Mouse (Mus musculus) CH12.LX (cell line): Measurements from ENCODE around the gene Mrpl40. TPM values are rescaled to one million over a fixed set of nuclear protein-coding genes. Genes with fewer than 3 reads are reported as not detected.

Experiments used
- DNase-seq: peaks from one replicate; pipeline ENCODE4 v3.0.0-alpha.2; 2013; ENCODE audit errors: extremely low read depth
- H3K27ac ChIP-seq: 2 replicates; pipeline ENCODE4 v1.5.1; 2012; ENCODE audit warnings: low read depth, mild to moderate bottlenecking, control low read depth, moderate library complexity; ENCODE audit not compliant: insufficient read depth
- H3K27me3 ChIP-seq: replicated peaks from 2 replicates; pipeline ENCODE3; 2012; ENCODE audit warnings: inconsistent platforms
- H3K36me3 ChIP-seq, 2 experiments: replicated peaks in 1 of 2; 2 replicates each; pipeline versions ENCODE3 to v1.6.1; 2012; ENCODE audit warnings: inconsistent platforms in 1 of 2, low read length in 1 of 2, mild to moderate bottlenecking in 1 of 2, mixed read lengths in 1 of 2, moderate library complexity in 1 of 2; ENCODE audit not compliant: control insufficient read depth in 1 of 2, insufficient read depth in 1 of 2
- H3K4me1 ChIP-seq, 2 experiments: 2 replicates each; pipeline ENCODE4 v1.6.1; 2012; ENCODE audit warnings: inconsistent platforms in 1 of 2, moderate library complexity in 1 of 2; ENCODE audit not compliant: insufficient read depth in 2 of 2, control insufficient read depth in 1 of 2
- H3K4me2 ChIP-seq: 2 replicates; pipeline ENCODE4 v1.6.1; 2012; ENCODE audit warnings: low read depth, mild to moderate bottlenecking, control low read depth; ENCODE audit not compliant: poor library complexity, insufficient read depth, severe bottlenecking
- H3K4me3 ChIP-seq, 3 experiments: fragments of 150-350 bp in 1 of 3; sonication (generic) in 1 of 3; replicated peaks in 1 of 3; 2 replicates each; pipeline versions ENCODE3 to v1.5.1; 2011 to 2012; ENCODE audit warnings: low read depth in 2 of 3, low read length in 2 of 3, mild to moderate bottlenecking in 2 of 3, moderate library complexity in 2 of 3, control low read depth in 1 of 3, improper control_type of control experiment in 1 of 3, inconsistent platforms in 1 of 3, mixed read lengths in 1 of 3; ENCODE audit not compliant: poor library complexity in 1 of 3
- H3K79me2 ChIP-seq: replicated peaks from 2 replicates; pipeline ENCODE4 v1.6.1; 2012; ENCODE audit warnings: mild to moderate bottlenecking, moderate library complexity; ENCODE audit not compliant: control insufficient read depth, poor library complexity, insufficient read depth, severe bottlenecking; ENCODE audit errors: extremely low read depth
- H3K9ac ChIP-seq: 2 replicates; pipeline ENCODE4 v1.6.1; 2012; ENCODE audit warnings: low read depth, mild to moderate bottlenecking, control low read depth, moderate library complexity; ENCODE audit not compliant: insufficient read depth
- H3K9me3 ChIP-seq: replicated peaks from 2 replicates; pipeline ENCODE3; 2012; ENCODE audit warnings: low read length, inconsistent platforms, mixed read lengths
- BHLHE40 ChIP-seq: IDR thresholded peaks from 2 replicates; pipeline ENCODE4 v1.6.1; 2011; ENCODE audit warnings: mild to moderate bottlenecking, low read depth, low read length, improper control_type of control experiment
- CHD1 ChIP-seq: IDR thresholded peaks from 2 replicates; pipeline ENCODE4 v1.6.1; 2012; ENCODE audit warnings: low read depth, low read length, improper control_type of control experiment, inconsistent platforms
- CHD2 ChIP-seq: IDR thresholded peaks from 2 replicates; pipeline ENCODE4 v1.6.1; 2011; ENCODE audit warnings: low read length, improper control_type of control experiment
- CTCF ChIP-seq, 2 experiments: IDR thresholded peaks in 1 of 2; conservative IDR thresholded peaks in 1 of 2; 2 replicates each; pipeline ENCODE4 v1.5.1; 2011 to 2012; ENCODE audit warnings: low read depth in 2 of 2, low read length in 2 of 2, improper control_type of control experiment in 1 of 2, inconsistent platforms in 1 of 2, mild to moderate bottlenecking in 1 of 2, moderate library complexity in 1 of 2
- E2F4 ChIP-seq: IDR thresholded peaks from 2 replicates; pipeline ENCODE4 v1.6.1; 2011; ENCODE audit warnings: low read depth, low read length, improper control_type of control experiment; ENCODE audit not compliant: insufficient replicate concordance
- ELF1 ChIP-seq: IDR thresholded peaks from 2 replicates; pipeline ENCODE4 v1.6.1; 2014; ENCODE audit warnings: low read depth, mild to moderate bottlenecking, inconsistent platforms, low read length, improper control_type of control experiment
- ETS1 ChIP-seq: conservative IDR thresholded peaks from 2 replicates; pipeline ENCODE4 v1.6.1; 2012; ENCODE audit warnings: low read depth, mild to moderate bottlenecking, inconsistent platforms, low read length, improper control_type of control experiment, moderate library complexity
- HCFC1 ChIP-seq: IDR thresholded peaks from 2 replicates; pipeline ENCODE4 v1.6.1; 2012; ENCODE audit warnings: low read depth, mild to moderate bottlenecking, inconsistent platforms, low read length, improper control_type of control experiment
- IRF4 ChIP-seq: IDR thresholded peaks from 2 replicates; pipeline ENCODE4 v1.6.1; 2014; ENCODE audit warnings: low read depth, mild to moderate bottlenecking, inconsistent platforms, low read length, improper control_type of control experiment
- JUN ChIP-seq: IDR thresholded peaks from 2 replicates; pipeline ENCODE4 v1.6.1; 2011; ENCODE audit warnings: low read depth, mild to moderate bottlenecking, low read length, improper control_type of control experiment, moderate library complexity; ENCODE audit not compliant: insufficient read depth
- JUND ChIP-seq: conservative IDR thresholded peaks from 2 replicates; pipeline ENCODE4 v1.6.1; 2011; ENCODE audit warnings: low read depth, low read length, improper control_type of control experiment
- KAT2A ChIP-seq: IDR thresholded peaks from 2 replicates; pipeline ENCODE4 v1.6.1; 2012; ENCODE audit warnings: low read length, improper control_type of control experiment, inconsistent platforms; ENCODE audit not compliant: insufficient replicate concordance
- MAX ChIP-seq: IDR thresholded peaks from 2 replicates; pipeline ENCODE4 v1.6.1; 2011; ENCODE audit warnings: low read length, improper control_type of control experiment
- MAZ ChIP-seq: IDR thresholded peaks from 2 replicates; pipeline ENCODE4 v1.6.1; 2012; ENCODE audit warnings: low read depth, mild to moderate bottlenecking, inconsistent platforms, low read length, improper control_type of control experiment, moderate library complexity
- MXI1 ChIP-seq: IDR thresholded peaks from 2 replicates; pipeline ENCODE4 v1.6.1; 2011; ENCODE audit warnings: mild to moderate bottlenecking, low read depth, low read length, improper control_type of control experiment
- MYC ChIP-seq: IDR thresholded peaks from 2 replicates; pipeline ENCODE4 v1.6.1; 2011; ENCODE audit warnings: low read depth, mild to moderate bottlenecking, improper control_type of control experiment, low read length
- NELFE ChIP-seq: IDR thresholded peaks from 2 replicates; pipeline ENCODE4 v1.6.1; 2011; ENCODE audit warnings: low read depth, low read length, improper control_type of control experiment
- NRF1 ChIP-seq: IDR thresholded peaks from 2 replicates; pipeline ENCODE4 v1.6.1; 2014; ENCODE audit warnings: low read depth, mild to moderate bottlenecking, inconsistent platforms, low read length, improper control_type of control experiment, moderate library complexity
- PAX5 ChIP-seq: IDR thresholded peaks from 2 replicates; pipeline ENCODE4 v1.6.1; 2012; ENCODE audit warnings: low read length, inconsistent platforms, mixed read lengths
- POLR2A ChIP-seq: IDR thresholded peaks from 2 replicates; pipeline ENCODE4 v1.6.1; 2011; ENCODE audit warnings: low read depth, mild to moderate bottlenecking, improper control_type of control experiment, low read length
- POLR2AphosphoS2 ChIP-seq: IDR thresholded peaks from 2 replicates; pipeline ENCODE4 v1.6.1; 2011; ENCODE audit warnings: low read depth, low read length, improper control_type of control experiment
- RAD21 ChIP-seq: IDR thresholded peaks from 2 replicates; pipeline ENCODE4 v1.6.1; 2011; ENCODE audit warnings: low read depth, mild to moderate bottlenecking, low read length, improper control_type of control experiment, moderate library complexity
- RCOR1 ChIP-seq: conservative IDR thresholded peaks from 2 replicates; pipeline ENCODE4 v1.6.1; 2012; ENCODE audit warnings: low read depth, mild to moderate bottlenecking, inconsistent platforms, low read length, improper control_type of control experiment
- SIN3A ChIP-seq: IDR thresholded peaks from 2 replicates; pipeline ENCODE4 v1.6.1; 2012; ENCODE audit warnings: low read length, improper control_type of control experiment, inconsistent platforms
- SMC3 ChIP-seq: IDR thresholded peaks from 2 replicates; pipeline ENCODE4 v1.6.1; 2011; ENCODE audit warnings: low read depth, low read length, improper control_type of control experiment
- TBP ChIP-seq: conservative IDR thresholded peaks from 2 replicates; pipeline ENCODE4 v1.6.1; 2011; ENCODE audit warnings: low read depth, low read length, improper control_type of control experiment
- TCF12 ChIP-seq: IDR thresholded peaks from 2 replicates; pipeline ENCODE4 v1.6.1; 2014; ENCODE audit warnings: low read depth, mild to moderate bottlenecking, inconsistent platforms, low read length, improper control_type of control experiment
- UBTF ChIP-seq: IDR thresholded peaks from 2 replicates; pipeline ENCODE4 v1.6.1; 2012; ENCODE audit warnings: low read depth, mild to moderate bottlenecking, inconsistent platforms, low read length, improper control_type of control experiment, moderate library complexity
- USF1 ChIP-seq: IDR thresholded peaks from 2 replicates; pipeline ENCODE4 v1.6.1; 2014; ENCODE audit warnings: low read depth, mild to moderate bottlenecking, inconsistent platforms, low read length, improper control_type of control experiment
- ZC3H11A ChIP-seq: IDR thresholded peaks from 2 replicates; pipeline ENCODE4 v1.6.1; 2012; ENCODE audit warnings: low read depth, mild to moderate bottlenecking, inconsistent platforms, low read length, improper control_type of control experiment
- ZMIZ1 ChIP-seq: IDR thresholded peaks from 2 replicates; pipeline ENCODE4 v1.6.1; 2012; ENCODE audit warnings: low read depth, mild to moderate bottlenecking, inconsistent platforms, low read length, improper control_type of control experiment
- ZNF384 ChIP-seq: IDR thresholded peaks from 2 replicates; pipeline ENCODE4 v1.6.1; 2012; ENCODE audit warnings: low read depth, low read length, improper control_type of control experiment, inconsistent platforms
- dilution Hi-C: fragments of 300-500 bp; cut with MboI; formaldehyde crosslinking; loops from 2 replicates; pipeline ENCODE4 v1.14.3; 2020; ENCODE audit warnings: low sequenced_read_pairs; ENCODE audit not compliant: extremely low pct_unique_long_range_greater_than_20kb, extremely low pct_ligation_motif_present
- in situ Hi-C: fragments of 300-500 bp; cut with MboI; formaldehyde crosslinking; loops from 3 replicates; pipeline ENCODE4 v1.14.3; 2019; ENCODE audit warnings: low sequenced_read_pairs, low pct_ligation_motif_present, low pct_unique_long_range_greater_than_20kb, mixed read lengths
- polyA plus RNA-seq: library from polyadenylated mRNA; unstranded; fragments of >175 nt; gene quantifications from 2 replicates; pipeline ENCODE4 v1.2.1, GENCODE M21; 2012; ENCODE audit warnings: low read depth; ENCODE audit not compliant: insufficient read length
- total RNA-seq, 2 experiments: library from RNA; depleted of rRNA; stranded (reverse); fragments of 300-350 nt in 1 of 2; fragments of >200 nt in 1 of 2; gene quantifications; 2 replicates each; pipeline ENCODE4 v1.2.3; 2012 to 2014

Mrpl40 gene
- total and polyA plus RNA-seq, 3 experiments = 115 to 188 (median 171) TPM

- Histone ChIP-seq H3K4me3 (peak within 1 kb of the TSS; percentile 68 to 96 (median 87)), H3K36me3 (peaks cover 46 to 72% of the 10 kb centered on the region in 2 experiments), H3K79me2 (peaks cover 20% of the 10 kb centered on the region), H3K9me3 (no peaks in the 10 kb centered on the region), H3K9ac (peak within 1 kb of the TSS; percentile 51), H3K4me2 (peak within 1 kb of the TSS; percentile 57), H3K27me3 (no peaks in the 10 kb centered on the region), H3K27ac (peak within 1 kb of the TSS; percentile 65), H3K4me1 (peaks cover 5 to 22% of the 10 kb centered on the region in 2 experiments)
- DNase-seq = peak; percentile 98
- dilution Hi-C loops (no loop called here), in situ Hi-C loops (no loop called here)
- TF ChIP-seq MYC = peak; percentile 76
- peak; percentile 74 for TF ChIP-seq ZMIZ1
- 0 out of 2 replicates have a peak, but pooled peaks have one; percentile 52 for TF ChIP-seq UBTF
- TF ChIP-seq USF1 = no peak
- peak; percentile 71 for TF ChIP-seq HCFC1
- no peak for TF ChIP-seq JUND
- TF ChIP-seq KAT2A = 0 out of 2 replicates have a peak, but pooled peaks have one; percentile 44
- no peak; the same call in 1 of the 2 replicates for TF ChIP-seq E2F4
- TF ChIP-seq NRF1 = peak; percentile 24; the same call in 1 of the 2 replicates
- TF ChIP-seq MAX = peak; percentile 32
- TF ChIP-seq SMC3 = no peak
- TF ChIP-seq MXI1 = no peak; the same call in 1 of the 2 replicates
- no peak for TF ChIP-seq ZNF384
- no peak for TF ChIP-seq BHLHE40
- peak; percentile 97 for TF ChIP-seq POLR2AphosphoS2
- TF ChIP-seq POLR2A = peak; percentile 96
- TF ChIP-seq ETS1 = no peak
- peak; percentile 72 for TF ChIP-seq CHD2
- TF ChIP-seq RAD21 = no peak
- TF ChIP-seq IRF4 = 0 out of 2 replicates have a peak, but pooled peaks have one; percentile 34
- peak; percentile 59; the same call in 1 of the 2 replicates for TF ChIP-seq SIN3A
- TF ChIP-seq CHD1 = peak; percentile 82
- TF ChIP-seq TBP = peak; percentile 87
- peak; percentile 95 for TF ChIP-seq TCF12
- TF ChIP-seq ZC3H11A = no peak
- no peak for TF ChIP-seq CTCF (conservative IDR thresholded peaks at IDR 0.05 in 1 of 2, IDR thresholded peaks at IDR 0.05 in 1 of 2; ENCODE audit: low read depth in 2 of 2, low read length in 2 of 2)
- TF ChIP-seq RCOR1 = no peak
- TF ChIP-seq JUN = no peak
- no peak for TF ChIP-seq PAX5
- TF ChIP-seq MAZ = no peak
- peak; percentile 85 for TF ChIP-seq NELFE
- peak; percentile 72 for TF ChIP-seq ELF1
Observed at GRCm38 (mm10) chr16:18836468-18837208, 40.0 kb downstream of the Mrpl40 start, which contains the start of the genes 2510002D24Rik and Gm28539. Gene 2510002D24Rik, plus strand, starts transcription at chr16:18836578. Gene Gm28539, plus strand, starts transcription at chr16:18836584.
